Mouse (Mus musculus): Measurements from ENCODE around the gene Mlxipl.

Gene Mlxipl

GRCm38 (mm10) chr5:135185016-135185415 is 95.3 kb downstream of the Mlxipl start:
- no peak for DNase-seq (ENCODE audit: low spot score)

- DNase-seq (ENCODE audit: low spot score): peak; percentile 65
These were observed 95.9 kb downstream of the Mlxipl start for GRCm38 (mm10) chr5:135185596-135185995.

GRCm38 (mm10) chr5:135186231-135186620 is 96.5 kb downstream of the Mlxipl start:
- no peak for DNase-seq (ENCODE audit: low spot score)

GRCm38 (mm10) chr5:135186621-135187348 is 97.1 kb downstream of the Mlxipl start, which contains the start of gene Baz1b:
Baz1b (plus strand) TSS chr5:135187264.
- peak; percentile 98 for DNase-seq (ENCODE audit: low spot score)

- DNase-seq (ENCODE audit: low spot score): no peak
These were observed 97.9 kb downstream of the Mlxipl start for GRCm38 (mm10) chr5:135187349-135188213.
